Mouse (Mus musculus): ENCODE measurements around the gene Sertad2. TPM values are rescaled to one million over a fixed set of nuclear protein-coding genes. Genes with fewer than 3 reads are reported as not detected.

Sertad2 gene
- polyA plus RNA-seq, 1 experiment: 20.9 TPM

DNA sequence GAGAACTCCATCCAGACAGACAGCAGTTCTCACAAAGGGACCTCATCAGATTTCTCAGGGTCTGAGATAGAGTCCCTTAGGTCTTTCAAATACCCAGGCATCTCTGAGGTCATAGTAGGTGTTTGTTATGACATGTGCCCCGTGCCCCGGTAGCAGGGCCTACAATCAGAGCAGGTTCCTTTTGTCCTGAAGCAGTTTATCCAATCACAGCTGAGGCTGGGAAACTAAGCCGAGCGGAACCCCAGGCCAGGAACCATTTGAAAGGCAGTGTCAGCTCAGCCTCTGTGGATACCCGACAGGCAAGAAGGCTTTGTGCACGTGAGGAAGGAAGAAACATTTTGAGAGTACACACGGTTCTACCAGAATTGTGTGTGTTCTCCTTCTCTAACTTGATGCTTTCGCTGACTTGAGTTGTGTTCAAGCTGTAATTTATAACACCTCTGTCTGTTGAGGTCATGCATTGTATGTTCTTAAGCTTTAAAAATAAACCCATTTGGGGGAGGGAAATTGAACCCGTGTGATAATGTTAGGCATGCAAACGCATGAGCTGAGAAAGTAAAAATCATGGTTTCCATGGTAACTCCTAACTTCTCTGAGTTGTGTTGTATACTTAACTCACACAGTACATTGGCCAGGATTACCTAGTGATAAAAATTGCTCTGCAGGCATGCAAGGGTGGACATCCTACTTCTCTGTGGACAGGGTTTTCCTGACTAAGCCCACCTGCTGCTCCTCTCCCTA lies 104.1 kb downstream of the Sertad2 start:
- H3K27me3 ChIP-seq (ENCODE audit: control insufficient read depth, insufficient read depth, insufficient read length): no peaks in the 10 kb centered on the region
- TF ChIP-seq E2F4 (IDR thresholded peaks at IDR 0.05; ENCODE audit: insufficient read depth) (no peak), POLR2AphosphoS2 (IDR thresholded peaks at IDR 0.05; ENCODE audit: insufficient read length, low read depth) (no peak), TCF3 (IDR thresholded peaks at IDR 0.05; ENCODE audit: insufficient read length, low read depth) (no peak), MAX (IDR thresholded peaks at IDR 0.05; ENCODE audit: low read depth) (no peak), TCF12 (IDR thresholded peaks at IDR 0.05; ENCODE audit: insufficient read depth, poor library complexity, severe bottlenecking) (no peak), SRF (IDR thresholded peaks at IDR 0.05; ENCODE audit: control insufficient read depth, insufficient read length, low read depth) (no peak), USF1 (IDR thresholded peaks at IDR 0.05; ENCODE audit: low read depth) (no peak)
- no peak overlapping the region for H3K4me2 ChIP-seq (ENCODE audit: low read depth)
- no peak overlapping the region for H3ac ChIP-seq (ENCODE audit: control insufficient read depth, insufficient read length)
- H3K4me3 ChIP-seq: no peak overlapping the region
- peaks cover 83% of the 10 kb centered on the region for H3K79me2 ChIP-seq (ENCODE audit: control insufficient read depth, insufficient read depth)
- peaks cover 19% of the 10 kb centered on the region for H3K36me3 ChIP-seq (ENCODE audit: control insufficient read depth, insufficient read depth)

DNA sequence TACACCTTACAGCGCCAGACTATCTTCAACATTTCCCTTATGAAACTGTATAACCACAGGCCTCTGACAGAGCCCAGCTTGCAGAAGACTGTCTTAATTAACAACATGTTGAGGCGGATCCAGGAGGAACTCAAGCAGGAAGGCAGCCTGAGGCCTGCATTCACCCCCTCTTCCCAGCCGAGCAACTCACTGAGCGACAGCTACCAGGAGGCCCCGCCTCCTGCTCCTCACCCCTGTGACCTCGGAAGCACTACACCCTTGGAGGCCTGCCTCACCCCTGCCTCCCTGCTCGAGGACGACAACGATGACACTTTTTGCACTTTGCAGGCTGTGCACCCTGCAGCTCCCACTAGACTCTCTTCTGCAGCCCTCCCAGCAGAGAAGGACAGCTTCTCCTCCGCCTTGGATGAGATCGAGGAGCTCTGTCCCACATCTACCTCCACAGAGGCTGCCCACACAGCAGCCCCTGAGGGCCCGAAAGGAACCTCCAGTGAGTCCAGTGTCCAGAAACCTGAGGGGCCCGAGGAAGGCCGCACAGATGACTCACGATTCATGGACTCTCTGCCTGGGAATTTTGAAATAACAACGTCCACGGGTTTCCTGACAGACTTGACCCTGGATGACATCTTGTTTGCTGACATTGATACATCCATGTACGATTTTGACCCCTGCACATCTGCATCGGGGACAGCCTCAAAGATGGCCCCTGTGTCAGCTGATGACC lies 105.0 kb downstream of the Sertad2 start:
- Histone ChIP-seq H3K4me3 (no peak overlapping the region), H3K4me2 (ENCODE audit: low read depth) (no peak overlapping the region), H3ac (ENCODE audit: control insufficient read depth, insufficient read length) (no peak overlapping the region), H3K79me2 (ENCODE audit: control insufficient read depth, insufficient read depth) (peaks cover 75% of the 10 kb centered on the region), H3K36me3 (ENCODE audit: control insufficient read depth, insufficient read depth) (peaks cover 19% of the 10 kb centered on the region), H3K27me3 (ENCODE audit: control insufficient read depth, insufficient read depth, insufficient read length) (no peaks in the 10 kb centered on the region)
- no peak for TF ChIP-seq MYOG (IDR thresholded peaks at IDR 0.05; ENCODE audit: control insufficient read depth in 1 of 3, insufficient read depth in 1 of 3, insufficient read length in 2 of 3, low read depth in 2 of 3)
- no peak for TF ChIP-seq POLR2AphosphoS2 (IDR thresholded peaks at IDR 0.05; ENCODE audit: insufficient read length, low read depth)
- no peak for TF ChIP-seq MYOD1 (IDR thresholded peaks at IDR 0.05; ENCODE audit: control insufficient read depth in 1 of 3, insufficient read length in 2 of 3, low read depth in 2 of 3)
- TF ChIP-seq TCF12 (IDR thresholded peaks at IDR 0.05; ENCODE audit: insufficient read depth, poor library complexity, severe bottlenecking): no peak
- no peak for TF ChIP-seq SRF (IDR thresholded peaks at IDR 0.05; ENCODE audit: control insufficient read depth, insufficient read length, low read depth)
- TF ChIP-seq MAX (IDR thresholded peaks at IDR 0.05; ENCODE audit: low read depth): no peak
- TF ChIP-seq CEBPB (IDR thresholded peaks at IDR 0.05; ENCODE audit: insufficient read depth, poor library complexity, severe bottlenecking): no peak
- no peak for TF ChIP-seq POLR2A (IDR thresholded peaks at IDR 0.05; ENCODE audit: insufficient read length, low read depth)
- no peak for TF ChIP-seq TCF3 (IDR thresholded peaks at IDR 0.05; ENCODE audit: insufficient read length, low read depth)
- no peak for TF ChIP-seq E2F4 (IDR thresholded peaks at IDR 0.05; ENCODE audit: insufficient read depth)
- no peak for TF ChIP-seq USF1 (IDR thresholded peaks at IDR 0.05; ENCODE audit: low read depth)
- no peak for TF ChIP-seq REST (IDR thresholded peaks at IDR 0.05; ENCODE audit: insufficient read depth, insufficient read length)

DNA sequence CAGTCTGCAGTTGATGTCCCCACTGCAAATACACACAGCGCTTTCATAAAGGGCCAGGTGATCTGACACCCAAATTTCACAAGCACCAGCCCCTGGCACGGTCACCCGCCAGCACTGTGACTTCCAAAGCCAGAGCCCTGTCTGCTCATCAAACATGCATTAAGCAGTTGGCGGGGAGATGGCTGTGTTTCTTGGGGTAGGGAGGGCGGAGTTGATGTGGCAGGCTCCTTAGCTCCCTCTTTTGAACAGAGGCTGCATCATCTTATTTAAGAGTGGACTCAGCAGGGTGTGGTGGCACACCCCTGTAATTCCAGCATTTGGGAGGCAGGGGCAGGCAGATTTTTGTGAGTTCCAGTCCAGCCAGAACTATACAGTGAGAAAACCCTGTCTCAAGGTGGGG lies 106.4 kb downstream of the Sertad2 start:
- H3K79me2 ChIP-seq (ENCODE audit: control insufficient read depth, insufficient read depth): peaks cover 61% of the 10 kb centered on the region
- no peak overlapping the region for H3K4me2 ChIP-seq (ENCODE audit: low read depth)
- TF ChIP-seq E2F4 (IDR thresholded peaks at IDR 0.05; ENCODE audit: insufficient read depth): no peak
- TF ChIP-seq POLR2A (IDR thresholded peaks at IDR 0.05; ENCODE audit: insufficient read length, low read depth): no peak
- TF ChIP-seq MAX (IDR thresholded peaks at IDR 0.05; ENCODE audit: low read depth): no peak
- TF ChIP-seq MYOD1 (IDR thresholded peaks at IDR 0.05; ENCODE audit: control insufficient read depth in 1 of 3, insufficient read length in 2 of 3, low read depth in 2 of 3): no peak
- no peak for TF ChIP-seq TCF12 (IDR thresholded peaks at IDR 0.05; ENCODE audit: insufficient read depth, poor library complexity, severe bottlenecking)
- no peak for TF ChIP-seq USF1 (IDR thresholded peaks at IDR 0.05; ENCODE audit: low read depth)
- TF ChIP-seq TCF3 (IDR thresholded peaks at IDR 0.05; ENCODE audit: insufficient read length, low read depth): no peak
- TF ChIP-seq SRF (IDR thresholded peaks at IDR 0.05; ENCODE audit: control insufficient read depth, insufficient read length, low read depth): no peak
- TF ChIP-seq REST (IDR thresholded peaks at IDR 0.05; ENCODE audit: insufficient read depth, insufficient read length): no peak
- no peak for TF ChIP-seq POLR2AphosphoS2 (IDR thresholded peaks at IDR 0.05; ENCODE audit: insufficient read length, low read depth)
- TF ChIP-seq MYOG (IDR thresholded peaks at IDR 0.05; ENCODE audit: control insufficient read depth in 1 of 3, insufficient read depth in 1 of 3, insufficient read length in 2 of 3, low read depth in 2 of 3): no peak
- no peak for TF ChIP-seq CEBPB (IDR thresholded peaks at IDR 0.05; ENCODE audit: insufficient read depth, poor library complexity, severe bottlenecking)
- no peak overlapping the region for H3ac ChIP-seq (ENCODE audit: control insufficient read depth, insufficient read length)
- no peaks in the 10 kb centered on the region for H3K27me3 ChIP-seq (ENCODE audit: control insufficient read depth, insufficient read depth, insufficient read length)
- no peak overlapping the region for H3K4me3 ChIP-seq
- H3K36me3 ChIP-seq (ENCODE audit: control insufficient read depth, insufficient read depth): peaks cover 22% of the 10 kb centered on the region

DNA sequence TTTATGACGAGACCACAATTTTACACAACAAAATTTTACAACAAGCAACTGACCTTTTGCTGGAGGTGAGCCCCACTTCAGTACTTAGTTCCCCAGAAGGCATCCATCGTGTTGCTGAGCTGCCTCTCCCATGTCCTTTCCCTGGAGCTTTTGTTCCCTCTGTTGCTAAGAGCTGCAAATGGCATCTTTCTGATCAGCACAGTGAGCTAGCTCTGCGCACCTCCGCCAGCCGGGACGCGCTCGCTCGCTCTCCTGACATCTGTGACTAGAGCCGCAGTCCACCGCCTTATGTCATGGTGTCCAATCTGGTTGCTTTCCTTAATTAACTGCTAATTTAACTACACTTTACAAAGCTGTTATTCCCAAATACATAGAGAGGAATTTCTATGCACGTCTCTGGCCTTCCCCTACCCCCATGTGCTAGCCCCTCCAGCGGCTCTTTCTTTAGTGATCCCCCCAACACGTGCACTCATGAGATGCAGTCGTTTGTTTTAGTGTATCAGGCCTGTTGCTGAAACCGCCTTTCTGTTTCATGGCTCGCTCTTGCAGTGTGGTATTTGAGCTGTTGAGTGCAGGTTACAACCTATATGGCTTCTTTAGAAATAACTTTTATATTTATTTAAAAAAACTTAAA lies 107.1 kb downstream of the Sertad2 start:
- Histone ChIP-seq H3K27me3 (ENCODE audit: control insufficient read depth, insufficient read depth, insufficient read length) (no peaks in the 10 kb centered on the region), H3K36me3 (ENCODE audit: control insufficient read depth, insufficient read depth) (peaks cover 22% of the 10 kb centered on the region), H3K4me3 (no peak overlapping the region), H3K79me2 (ENCODE audit: control insufficient read depth, insufficient read depth) (peaks cover 54% of the 10 kb centered on the region), H3ac (ENCODE audit: control insufficient read depth, insufficient read length) (no peak overlapping the region), H3K4me2 (ENCODE audit: low read depth) (no peak overlapping the region)
- no peak for TF ChIP-seq TCF12 (IDR thresholded peaks at IDR 0.05; ENCODE audit: insufficient read depth, poor library complexity, severe bottlenecking)
- TF ChIP-seq USF1 (IDR thresholded peaks at IDR 0.05; ENCODE audit: low read depth): no peak
- TF ChIP-seq MYOG (IDR thresholded peaks at IDR 0.05; ENCODE audit: control insufficient read depth in 1 of 3, insufficient read depth in 1 of 3, insufficient read length in 2 of 3, low read depth in 2 of 3): no peak

Measured in myocyte (in vitro differentiated cells).